Comparison of ENCODE assay signal across 42 mouse cellular contexts in genomic region chr19:12970082-12970481, GRCm38 (mm10). TPM values are rescaled to one million over a fixed set of nuclear protein-coding genes. Genes with fewer than 3 reads are reported as not detected.
"Had no signal": no experiment of that assay in that cellular context is flagged by ENCODE, and none has a peak within 500 bp of the region (broad histone marks: within the 10 kb centered on the region; RNA-seq: fewer than 3 reads in every experiment).

No protein-coding gene starts in this region.

RNA-seq across cellular contexts. Expression of gene Olfr1450, which starts 20.0 kb away (rescaled TPM):
- total RNA-seq: heart, postnatal 10 days; heart, postnatal 14 days; heart, postnatal 25 days; heart, postnatal 36 days; heart, postnatal 4 days; hematopoietic stem cell, adult 5-6 weeks; hindbrain, postnatal 0 days; layer of hippocampus, adult 18-20 months; layer of hippocampus, adult 2 months; layer of hippocampus, adult 8-10 months; layer of hippocampus, postnatal 10 days; layer of hippocampus, postnatal 14 days; layer of hippocampus, postnatal 25 days; layer of hippocampus, postnatal 36 days; left cerebral cortex, adult 18-20 months; left cerebral cortex, adult 2 months; left cerebral cortex, adult 8-10 months had no signal
- polyA plus RNA-seq: heart, embryonic 11.5 days; heart, embryonic 12.5 days; heart, embryonic 13.5 days; heart, embryonic 14.5 days; heart, embryonic 15.5 days; heart, embryonic 16.5 days; heart, postnatal 0 days; hindbrain, embryonic 10.5 days; hindbrain, embryonic 11.5 days; hindbrain, embryonic 12.5 days; hindbrain, embryonic 13.5 days; hindbrain, embryonic 14.5 days; hindbrain, embryonic 15.5 days; hindbrain, embryonic 16.5 days; hindbrain, postnatal 0 days; inflammation-experienced regulatory T-cells, adult 6 months; intestine, embryonic 14.5 days; intestine, embryonic 15.5 days; intestine, embryonic 16.5 days; intestine, postnatal 0 days; kidney, adult 2 months; kidney, embryonic 14.5 days; kidney, embryonic 15.5 days; kidney, embryonic 16.5 days; kidney, postnatal 0 days; large intestine, adult 2 months had no signal

RNA-seq across cellular contexts. Expression of gene Olfr1451, which starts 24.7 kb away (rescaled TPM):
- total RNA-seq: heart, postnatal 10 days; heart, postnatal 14 days; heart, postnatal 25 days; heart, postnatal 36 days; heart, postnatal 4 days; hematopoietic stem cell, adult 5-6 weeks; hindbrain, postnatal 0 days; layer of hippocampus, adult 18-20 months; layer of hippocampus, adult 2 months; layer of hippocampus, adult 8-10 months; layer of hippocampus, postnatal 10 days; layer of hippocampus, postnatal 14 days; layer of hippocampus, postnatal 25 days; layer of hippocampus, postnatal 36 days; left cerebral cortex, adult 18-20 months; left cerebral cortex, adult 2 months; left cerebral cortex, adult 8-10 months had no signal
- polyA plus RNA-seq: heart, embryonic 11.5 days; heart, embryonic 12.5 days; heart, embryonic 13.5 days; heart, embryonic 14.5 days; heart, embryonic 15.5 days; heart, embryonic 16.5 days; heart, postnatal 0 days; hindbrain, embryonic 10.5 days; hindbrain, embryonic 11.5 days; hindbrain, embryonic 12.5 days; hindbrain, embryonic 13.5 days; hindbrain, embryonic 14.5 days; hindbrain, embryonic 15.5 days; hindbrain, embryonic 16.5 days; hindbrain, postnatal 0 days; inflammation-experienced regulatory T-cells, adult 6 months; intestine, embryonic 14.5 days; intestine, embryonic 15.5 days; intestine, embryonic 16.5 days; intestine, postnatal 0 days; kidney, adult 2 months; kidney, embryonic 14.5 days; kidney, embryonic 15.5 days; kidney, embryonic 16.5 days; kidney, postnatal 0 days; large intestine, adult 2 months had no signal

RNA-seq across cellular contexts. Expression of gene Olfr1449, which starts 39.4 kb away (rescaled TPM):
- total RNA-seq: heart, postnatal 10 days; heart, postnatal 14 days; heart, postnatal 25 days; heart, postnatal 36 days; heart, postnatal 4 days; hematopoietic stem cell, adult 5-6 weeks; hindbrain, postnatal 0 days; layer of hippocampus, adult 18-20 months; layer of hippocampus, adult 2 months; layer of hippocampus, adult 8-10 months; layer of hippocampus, postnatal 10 days; layer of hippocampus, postnatal 14 days; layer of hippocampus, postnatal 25 days; layer of hippocampus, postnatal 36 days; left cerebral cortex, adult 18-20 months; left cerebral cortex, adult 2 months; left cerebral cortex, adult 8-10 months had no signal
- polyA plus RNA-seq: heart, embryonic 11.5 days; heart, embryonic 12.5 days; heart, embryonic 13.5 days; heart, embryonic 14.5 days; heart, embryonic 15.5 days; heart, embryonic 16.5 days; heart, postnatal 0 days; hindbrain, embryonic 10.5 days; hindbrain, embryonic 11.5 days; hindbrain, embryonic 12.5 days; hindbrain, embryonic 13.5 days; hindbrain, embryonic 14.5 days; hindbrain, embryonic 15.5 days; hindbrain, embryonic 16.5 days; hindbrain, postnatal 0 days; inflammation-experienced regulatory T-cells, adult 6 months; intestine, embryonic 14.5 days; intestine, embryonic 15.5 days; intestine, embryonic 16.5 days; intestine, postnatal 0 days; kidney, adult 2 months; kidney, embryonic 14.5 days; kidney, embryonic 15.5 days; kidney, embryonic 16.5 days; kidney, postnatal 0 days had no signal

RNA-seq across cellular contexts. Expression of gene Olfr1448, which starts 45.9 kb away (rescaled TPM):
- total RNA-seq: heart, postnatal 10 days; heart, postnatal 14 days; heart, postnatal 25 days; heart, postnatal 36 days; heart, postnatal 4 days; hematopoietic stem cell, adult 5-6 weeks; hindbrain, postnatal 0 days; layer of hippocampus, adult 18-20 months; layer of hippocampus, adult 2 months; layer of hippocampus, adult 8-10 months; layer of hippocampus, postnatal 10 days; layer of hippocampus, postnatal 14 days; layer of hippocampus, postnatal 25 days; layer of hippocampus, postnatal 36 days; left cerebral cortex, adult 18-20 months; left cerebral cortex, adult 2 months; left cerebral cortex, adult 8-10 months had no signal
- polyA plus RNA-seq: heart, embryonic 11.5 days; heart, embryonic 12.5 days; heart, embryonic 13.5 days; heart, embryonic 14.5 days; heart, embryonic 15.5 days; heart, embryonic 16.5 days; heart, postnatal 0 days; hindbrain, embryonic 10.5 days; hindbrain, embryonic 11.5 days; hindbrain, embryonic 12.5 days; hindbrain, embryonic 13.5 days; hindbrain, embryonic 14.5 days; hindbrain, embryonic 15.5 days; hindbrain, embryonic 16.5 days; hindbrain, postnatal 0 days; inflammation-experienced regulatory T-cells, adult 6 months; intestine, embryonic 14.5 days; intestine, embryonic 15.5 days; intestine, embryonic 16.5 days; intestine, postnatal 0 days; kidney, adult 2 months; kidney, embryonic 14.5 days; kidney, embryonic 15.5 days; kidney, embryonic 16.5 days; kidney, postnatal 0 days; large intestine, adult 2 months had no signal

RNA-seq across cellular contexts. Expression of gene Olfr1453, which starts 58.0 kb away (rescaled TPM):
- total RNA-seq: heart, postnatal 10 days; heart, postnatal 14 days; heart, postnatal 25 days; heart, postnatal 36 days; heart, postnatal 4 days; hematopoietic stem cell, adult 5-6 weeks; hindbrain, postnatal 0 days; layer of hippocampus, adult 18-20 months; layer of hippocampus, adult 2 months; layer of hippocampus, adult 8-10 months; layer of hippocampus, postnatal 10 days; layer of hippocampus, postnatal 14 days; layer of hippocampus, postnatal 25 days; layer of hippocampus, postnatal 36 days; left cerebral cortex, adult 18-20 months; left cerebral cortex, adult 2 months; left cerebral cortex, adult 8-10 months had no signal
- polyA plus RNA-seq: heart, embryonic 11.5 days; heart, embryonic 12.5 days; heart, embryonic 13.5 days; heart, embryonic 14.5 days; heart, embryonic 15.5 days; heart, embryonic 16.5 days; heart, postnatal 0 days; hindbrain, embryonic 10.5 days; hindbrain, embryonic 11.5 days; hindbrain, embryonic 12.5 days; hindbrain, embryonic 13.5 days; hindbrain, embryonic 14.5 days; hindbrain, embryonic 15.5 days; hindbrain, embryonic 16.5 days; hindbrain, postnatal 0 days; inflammation-experienced regulatory T-cells, adult 6 months; intestine, embryonic 14.5 days; intestine, embryonic 15.5 days; intestine, embryonic 16.5 days; intestine, postnatal 0 days; kidney, adult 2 months; kidney, embryonic 14.5 days; kidney, embryonic 15.5 days; kidney, embryonic 16.5 days; kidney, postnatal 0 days; large intestine, adult 2 months had no signal
